Mouse (Mus musculus) left cerebral cortex, adult 11 months (tissue): ENCODE results near the gene Fbxo6.
"Not testable (repeated sequence)": the region's sequence is repeated elsewhere in the genome, so short reads cannot be mapped to it uniquely, and the experiment has no call there.

Source experiments
- DNase-seq: peaks from one replicate; pipeline ENCODE4 v3.0.0; 2022; ENCODE audit warnings: low spot score

Fbxo6 gene

DNA sequence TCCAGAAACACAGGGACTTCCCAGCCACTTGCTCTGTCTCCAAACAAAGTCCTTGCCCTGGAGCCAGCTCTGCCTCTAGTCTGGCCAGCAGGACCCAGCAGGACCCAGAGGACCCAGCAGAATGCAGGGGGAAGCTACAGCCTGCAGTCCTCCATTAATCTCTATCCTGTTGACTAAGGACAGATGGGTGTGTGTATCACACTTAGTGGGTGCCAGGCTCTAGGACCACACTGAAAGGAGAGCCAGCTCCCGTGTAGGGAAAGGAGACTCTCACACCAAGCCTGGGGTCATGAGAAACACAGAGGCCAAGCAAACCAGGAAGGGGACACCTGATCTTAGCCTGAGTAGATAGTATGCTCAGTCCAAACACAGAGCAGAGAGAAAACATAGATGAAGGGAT lies 23.7 kb downstream of the Fbxo6 start:
- no peak for DNase-seq

DNA sequence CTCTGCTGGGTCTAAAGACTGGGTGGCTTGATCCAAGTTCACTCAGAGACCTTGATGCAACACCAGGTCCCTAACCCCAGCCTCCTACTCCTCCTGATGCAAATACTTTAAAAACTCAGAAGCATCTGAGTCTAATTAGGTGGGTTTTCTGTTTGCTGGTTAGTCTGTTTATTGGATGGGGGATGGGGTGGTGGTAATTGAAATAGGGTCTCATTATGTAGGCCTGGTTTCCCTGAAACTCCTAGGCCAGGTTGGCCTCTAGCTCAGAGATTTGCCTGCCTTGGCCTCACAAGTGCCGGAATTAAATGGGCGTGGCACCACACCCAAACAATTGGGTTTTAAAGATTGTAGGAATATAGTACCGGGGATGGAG lies 29.3 kb downstream of the Fbxo6 start:
- no peak for DNase-seq

DNA sequence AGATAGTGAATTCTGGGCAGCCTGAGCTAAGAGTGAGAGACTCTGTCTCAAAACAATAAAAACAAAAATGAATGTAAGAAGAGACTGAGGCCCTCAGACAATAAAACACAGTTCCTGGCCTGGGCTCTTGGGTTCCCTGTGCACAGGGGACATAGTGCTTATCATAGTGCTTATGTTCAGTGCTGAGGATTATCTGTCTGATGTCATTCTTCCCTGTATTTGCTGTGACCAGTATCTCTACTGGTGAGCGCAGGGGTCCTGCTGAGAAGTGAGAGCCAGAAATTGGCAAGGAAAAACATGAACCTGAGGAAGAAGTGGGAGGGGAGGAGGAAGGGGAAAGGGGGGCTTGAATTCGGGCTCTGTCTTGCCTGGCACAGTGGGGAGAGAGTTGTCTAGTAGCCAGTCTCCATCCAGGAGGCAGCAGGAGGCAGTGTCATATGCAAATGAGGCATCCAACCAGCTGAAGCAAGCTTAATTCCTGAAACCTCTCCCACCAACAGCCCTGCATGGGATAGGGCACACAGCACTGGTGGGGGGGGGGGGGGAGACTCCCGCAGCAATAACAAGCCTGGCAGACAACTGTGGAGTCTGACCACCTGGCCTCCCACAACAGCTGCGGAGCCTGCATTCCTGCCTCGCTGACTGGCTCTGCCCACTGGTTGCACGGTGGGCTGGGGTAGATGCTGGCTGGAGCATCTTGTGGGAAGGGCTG lies 29.8 kb downstream of the Fbxo6 start:
- no peak for DNase-seq

DNA sequence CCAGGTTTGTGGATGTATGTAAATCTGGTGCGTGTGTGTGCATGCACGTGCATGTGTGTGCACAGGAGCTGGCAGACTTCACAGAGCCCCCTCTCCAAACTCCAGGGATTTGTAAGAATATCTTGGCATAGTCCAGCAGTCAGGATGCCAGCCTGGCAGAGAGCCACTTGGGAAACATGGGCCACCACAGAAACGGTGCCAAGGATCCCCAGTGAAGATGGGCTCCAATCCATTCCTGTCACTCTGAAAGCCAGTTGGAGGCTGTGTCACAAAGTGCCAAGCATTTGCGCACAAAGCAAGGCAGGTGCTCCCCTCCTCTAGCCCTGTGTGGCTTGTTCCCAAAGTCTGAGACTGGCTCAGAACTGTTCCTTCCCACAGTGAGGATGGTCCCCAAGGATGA lies 30.6 kb downstream of the Fbxo6 start:
- no peak for DNase-seq

DNA sequence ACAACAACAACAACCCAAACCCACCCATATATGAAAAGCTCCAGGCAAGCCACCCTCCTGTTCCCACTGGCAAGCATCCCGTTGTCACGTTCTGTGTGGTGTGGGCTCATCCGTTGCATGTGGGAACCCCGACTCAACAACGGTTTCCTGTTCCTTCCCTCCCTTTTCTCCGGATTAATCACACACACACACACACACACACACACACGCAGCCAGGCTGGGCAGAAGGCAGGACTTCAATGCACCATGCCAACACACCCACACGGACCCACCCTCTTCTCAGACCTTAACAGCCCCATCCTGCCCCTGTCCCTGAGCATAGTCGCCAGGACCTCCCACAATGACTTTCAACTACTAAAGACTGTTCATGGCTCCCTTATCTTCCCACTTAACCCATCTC lies 31.4 kb downstream of the Fbxo6 start:
- DNase-seq, result no peak

DNA sequence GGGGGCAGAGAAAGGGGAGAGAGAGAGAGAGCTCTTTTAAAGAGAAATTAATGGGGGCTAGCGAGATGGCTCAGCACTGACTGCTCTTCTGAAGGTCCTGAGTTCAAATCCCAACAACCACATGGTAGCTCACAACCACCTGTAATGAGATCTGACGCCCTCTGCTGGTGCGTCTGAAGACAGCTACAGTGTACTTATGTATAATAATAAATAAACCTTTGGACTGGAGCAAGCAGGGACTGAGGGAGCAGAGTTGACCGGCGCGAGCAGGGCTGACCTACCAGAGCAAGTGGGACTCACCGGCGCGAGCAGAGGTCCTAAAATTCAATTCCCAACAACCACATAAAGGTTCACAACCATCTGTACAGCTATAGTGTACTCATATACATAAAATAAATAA lies 32.4 kb downstream of the Fbxo6 start:
- not testable (repeated sequence) for DNase-seq

DNA sequence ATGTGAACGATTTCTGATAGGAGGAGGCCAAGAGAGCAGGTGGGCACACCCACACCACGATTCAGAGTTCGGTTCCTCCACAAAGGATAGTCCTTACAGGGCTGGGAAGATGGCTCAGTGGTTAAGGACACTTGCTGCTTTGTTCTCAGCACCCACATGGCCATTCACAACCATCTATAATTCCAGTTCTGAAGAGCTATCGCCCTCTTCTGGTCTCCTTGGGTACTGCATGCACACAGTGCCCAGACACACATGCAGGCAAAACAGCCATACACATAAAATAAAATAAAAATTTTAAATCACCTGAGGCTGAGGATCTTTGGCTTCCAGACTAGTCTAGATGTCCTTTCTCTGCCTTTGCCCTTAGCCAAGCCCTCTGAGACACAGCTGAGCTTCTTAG lies 34.5 kb downstream of the Fbxo6 start:
- no peak for DNase-seq

DNA sequence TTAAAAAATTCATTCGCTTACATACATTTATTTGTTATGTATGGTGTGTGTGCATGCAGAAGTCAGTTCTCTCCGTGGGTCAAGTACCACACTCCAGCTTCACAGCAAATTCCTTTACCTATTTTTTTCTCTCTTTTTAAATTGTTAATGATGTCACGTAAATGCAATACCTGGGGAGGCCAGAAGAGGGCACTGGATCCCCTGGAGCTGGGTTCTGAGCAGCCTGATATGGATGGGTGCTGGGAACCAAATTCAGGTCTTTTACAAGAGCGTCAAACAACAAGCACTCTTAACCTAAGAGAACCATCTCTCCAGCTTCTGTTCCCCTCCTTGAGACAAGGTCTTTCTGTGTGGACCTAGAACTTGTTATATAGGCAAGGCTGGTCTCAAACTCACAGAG lies 35.3 kb downstream of the Fbxo6 start:
- DNase-seq, result no peak

DNA sequence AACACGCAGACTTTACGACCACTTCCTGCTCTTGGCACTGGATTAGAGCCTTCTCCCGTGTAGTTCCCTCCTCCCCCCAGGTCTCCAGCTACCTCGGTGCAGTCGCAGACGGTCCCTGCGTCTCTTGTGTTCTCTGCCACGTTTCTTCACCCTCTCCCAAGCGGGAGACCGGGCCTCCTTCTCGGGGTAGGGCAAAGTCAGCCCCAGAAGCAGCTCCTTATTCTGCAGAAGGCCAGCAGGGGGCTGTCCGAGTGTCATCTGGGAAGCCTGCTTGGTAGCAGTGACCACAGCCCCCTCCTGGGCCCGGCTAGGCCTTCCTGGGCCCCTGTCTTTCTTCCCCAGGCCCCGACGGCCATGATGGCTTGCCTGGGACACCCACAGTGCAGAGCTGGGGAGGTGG lies 36.5 kb downstream of the Fbxo6 start:
- DNase-seq, result no peak

DNA sequence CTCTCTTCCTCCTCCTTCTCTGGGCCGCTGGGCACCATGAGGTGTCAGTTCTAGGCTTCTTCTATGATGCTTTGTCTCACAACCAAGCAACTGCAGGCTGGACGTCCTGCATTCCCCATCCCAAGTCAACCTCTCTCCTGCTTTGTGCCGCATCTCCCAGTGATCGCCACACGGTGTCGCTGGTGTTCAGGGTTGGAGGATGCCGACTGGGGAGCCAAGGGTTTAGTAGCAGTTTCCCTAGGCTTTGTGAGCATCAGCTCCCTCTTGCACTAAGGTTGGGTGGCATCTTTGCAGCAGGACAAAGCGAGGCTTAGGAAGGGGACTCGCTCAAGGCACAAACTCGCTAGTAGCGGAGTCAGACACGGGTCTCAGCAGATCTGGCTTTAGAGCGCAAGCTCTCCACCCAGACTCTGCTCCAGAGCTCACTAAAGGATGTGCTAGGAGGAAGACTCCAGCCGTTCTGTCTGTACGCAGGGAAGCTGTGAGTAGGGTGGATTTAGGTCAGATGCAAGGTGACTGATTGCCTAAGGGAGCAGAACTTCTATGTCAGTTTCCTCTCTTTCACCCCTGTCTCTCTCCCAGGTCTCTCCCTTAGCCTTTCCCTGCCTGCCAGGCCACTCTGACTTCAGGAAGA lies 37.1 kb downstream of the Fbxo6 start:
- peak; percentile 58 for DNase-seq

DNA sequence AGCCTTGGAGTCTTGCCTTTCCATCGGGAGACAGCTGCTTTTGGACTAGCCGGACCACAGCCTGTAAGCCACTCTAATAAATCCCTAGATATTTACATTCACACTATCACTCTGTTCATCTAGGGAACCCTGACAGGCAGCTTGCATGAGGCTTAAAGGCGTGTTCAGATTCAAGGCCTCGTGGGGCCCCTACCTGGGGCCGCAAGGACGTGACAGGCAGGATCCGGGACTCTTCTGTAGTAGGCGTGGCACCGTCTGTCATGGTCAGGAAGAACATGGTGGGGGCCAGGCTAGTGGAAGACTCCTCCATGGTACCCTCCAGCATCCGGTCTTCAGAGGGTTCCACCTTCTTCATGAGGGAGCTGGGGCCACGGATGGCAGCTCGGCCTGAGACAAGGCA lies 39.4 kb downstream of the Fbxo6 start:
- DNase-seq, result no peak

DNA sequence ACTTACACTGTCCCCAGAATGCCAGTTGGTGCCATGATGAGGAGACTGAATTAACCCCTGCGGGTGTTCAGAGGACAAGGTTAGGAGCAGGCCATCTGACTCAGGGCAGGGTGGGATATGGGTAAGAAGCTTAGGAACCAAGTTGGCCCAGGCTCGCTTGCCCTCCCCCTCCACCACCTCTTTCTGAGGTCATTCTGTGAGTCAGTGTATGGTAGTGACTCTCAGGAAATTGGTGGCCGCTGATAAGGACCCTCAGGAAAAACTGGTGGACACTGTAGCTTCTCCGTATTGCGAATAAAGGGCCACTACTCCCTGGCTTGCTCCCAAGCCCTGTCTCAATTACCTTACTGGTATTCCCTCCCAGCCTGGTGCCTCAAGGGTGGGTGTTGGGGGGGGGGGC lies 42.7 kb downstream of the Fbxo6 start:
- DNase-seq, result no peak

DNA sequence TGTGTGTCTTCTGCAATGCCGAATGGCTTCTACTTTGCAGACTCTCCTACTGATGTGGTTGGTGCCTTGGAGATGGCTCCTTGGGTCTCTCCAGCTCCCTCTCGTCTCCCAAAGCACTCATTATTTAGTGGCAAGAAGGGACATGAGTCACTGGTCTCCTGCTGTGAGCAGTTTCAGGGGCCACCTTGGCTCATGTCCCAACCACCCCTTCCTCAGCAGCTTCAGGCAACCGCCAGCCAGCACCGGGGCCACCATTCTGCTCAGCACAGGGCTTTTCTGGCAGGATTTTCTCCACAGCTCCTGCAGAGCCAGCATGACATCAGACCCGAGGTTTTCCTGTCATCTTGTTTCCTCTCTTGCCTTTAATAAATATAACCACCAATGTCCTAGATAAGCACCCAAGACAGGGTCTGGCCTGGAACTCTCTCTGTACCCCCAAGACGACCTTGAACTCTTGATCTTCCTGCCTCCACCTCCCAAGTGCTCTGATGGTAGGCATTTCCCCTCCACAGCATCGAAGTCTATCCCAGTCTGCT lies 43.3 kb downstream of the Fbxo6 start:
- no peak for DNase-seq

DNA sequence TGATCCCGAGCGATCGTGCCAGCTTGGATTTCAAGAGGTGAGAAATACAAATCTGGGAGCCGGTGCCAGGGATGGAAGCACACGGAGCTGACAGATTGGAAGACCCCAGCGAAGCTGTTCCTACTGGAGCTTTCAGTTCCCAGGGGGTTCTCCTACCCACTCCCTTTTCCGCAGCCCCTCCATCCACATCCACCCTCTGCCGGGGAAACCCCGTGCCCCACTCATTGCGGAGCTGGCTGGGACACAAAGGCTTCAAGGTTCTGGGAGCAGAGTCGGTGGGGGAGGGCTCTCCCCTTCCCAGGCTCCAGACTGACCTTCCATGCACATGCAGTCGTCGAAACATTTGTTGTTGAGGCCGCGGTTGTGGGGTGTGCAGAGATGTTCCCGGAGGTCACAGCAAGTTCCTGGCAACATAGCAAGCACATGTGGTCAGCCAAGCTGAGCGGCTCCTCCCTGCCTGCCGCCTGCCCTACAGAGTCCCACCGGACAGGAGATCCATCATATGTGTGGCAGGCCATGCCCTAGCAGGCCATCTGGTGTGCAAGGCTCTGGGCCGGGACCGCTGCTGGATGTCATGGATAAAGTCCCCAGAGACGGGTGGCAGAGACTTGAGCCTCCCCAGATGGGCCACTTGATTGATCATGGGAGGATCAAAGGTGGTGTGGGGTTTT lies 44.2 kb downstream of the Fbxo6 start:
- no peak for DNase-seq

DNA sequence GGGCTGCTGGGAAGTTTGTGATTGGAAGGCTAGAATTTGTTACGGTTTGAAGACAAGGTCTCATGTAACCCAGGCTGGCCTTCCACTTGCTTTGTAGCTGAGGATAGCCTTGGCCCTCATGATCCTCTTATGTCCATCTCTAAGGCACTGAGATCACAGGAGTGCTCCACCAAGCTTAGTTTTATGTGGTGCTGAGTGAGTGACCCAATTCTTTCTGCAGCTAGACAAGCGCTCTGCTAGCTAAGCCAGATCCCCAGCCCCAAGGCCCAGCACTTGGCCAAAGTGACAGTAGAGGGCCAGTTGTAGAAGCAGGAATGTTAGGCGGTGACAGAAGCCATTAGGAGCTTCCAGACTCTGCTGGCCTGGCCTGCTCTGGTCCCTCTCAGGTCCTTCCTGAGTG lies 47.8 kb downstream of the Fbxo6 start:
- no peak for DNase-seq

DNA sequence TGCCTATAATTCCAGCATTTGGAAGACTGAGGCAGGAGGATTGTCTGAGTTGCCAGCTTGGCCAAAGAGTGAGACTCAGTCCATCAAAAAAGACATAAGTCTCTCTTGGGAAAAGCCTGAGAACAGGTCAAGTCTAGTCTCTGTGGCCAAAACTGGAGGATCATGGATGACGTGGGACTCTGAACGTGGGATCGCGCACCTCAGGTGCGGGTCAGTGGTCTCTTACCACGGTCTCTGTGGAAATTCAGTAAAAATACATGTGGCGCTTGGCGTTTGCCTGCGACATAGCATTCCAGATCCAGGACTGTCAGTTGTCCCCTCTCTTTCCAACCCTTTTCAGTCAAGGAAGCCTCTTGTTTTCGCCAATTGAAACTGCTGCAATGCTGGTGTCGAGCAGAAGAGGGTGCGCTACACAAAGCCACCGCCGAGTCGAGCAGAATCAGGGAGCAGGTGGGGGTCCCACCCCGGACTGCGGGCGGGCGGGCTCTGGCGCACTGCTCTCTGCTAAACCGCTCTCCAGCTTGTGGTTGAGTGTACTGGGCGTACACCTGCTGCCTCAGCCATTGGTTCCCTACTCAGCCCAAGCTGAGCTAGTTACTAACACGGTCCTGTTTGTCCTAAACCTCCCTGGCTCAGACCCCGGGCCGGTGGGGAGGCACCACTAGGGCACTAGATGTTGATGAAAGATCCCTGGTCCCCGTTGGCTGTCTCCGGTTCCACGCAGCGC lies 50.0 kb downstream of the Fbxo6 start:
- no peak for DNase-seq

DNA sequence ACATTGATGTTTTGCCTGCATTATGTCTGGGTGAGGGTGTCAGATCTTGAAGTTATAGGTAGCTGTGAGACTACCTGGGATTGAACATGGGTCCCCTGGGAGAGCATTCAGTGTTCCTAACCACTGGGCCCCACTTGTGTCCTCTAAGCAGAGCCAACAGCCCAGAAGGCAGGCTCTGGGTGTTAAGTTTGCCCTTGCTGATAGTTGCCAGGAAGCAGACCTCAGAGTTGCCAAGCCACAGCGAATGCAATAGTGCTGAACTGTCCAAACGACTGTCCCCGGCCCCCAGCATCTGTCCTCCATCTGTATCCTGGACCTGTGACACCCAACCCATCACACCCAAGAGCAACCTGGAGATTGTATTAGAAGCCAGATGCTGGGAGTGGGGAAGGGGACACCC lies 53.3 kb downstream of the Fbxo6 start:
- no peak for DNase-seq

DNA sequence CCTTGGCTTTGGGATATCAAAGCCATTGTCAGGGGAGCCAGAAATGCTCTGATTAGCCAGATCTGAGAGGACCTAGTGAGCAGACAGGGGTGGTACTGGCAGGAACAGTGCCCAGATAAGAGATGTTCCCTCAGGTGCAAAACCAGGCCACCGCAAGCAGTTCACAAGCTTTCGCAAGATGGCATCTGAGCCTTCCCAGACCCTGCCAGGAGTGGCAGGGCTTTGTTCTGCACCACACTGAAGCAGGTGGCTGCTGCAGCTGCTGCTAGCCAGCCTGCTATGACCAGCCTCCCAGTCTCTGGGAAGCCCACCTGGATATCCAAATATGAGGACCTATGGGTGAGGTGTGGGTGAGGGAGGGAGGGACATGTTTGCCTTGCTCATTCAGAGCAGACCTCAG lies 54.0 kb downstream of the Fbxo6 start:
- no peak for DNase-seq
